Mouse (Mus musculus): ENCODE results near the gene Gtf2f1. TPM values are rescaled to one million over a fixed set of nuclear protein-coding genes. Genes with fewer than 3 reads are reported as not detected.

The Gtf2f1 gene
- polyA plus RNA-seq, 1 experiment: 25.1 TPM

DNA sequence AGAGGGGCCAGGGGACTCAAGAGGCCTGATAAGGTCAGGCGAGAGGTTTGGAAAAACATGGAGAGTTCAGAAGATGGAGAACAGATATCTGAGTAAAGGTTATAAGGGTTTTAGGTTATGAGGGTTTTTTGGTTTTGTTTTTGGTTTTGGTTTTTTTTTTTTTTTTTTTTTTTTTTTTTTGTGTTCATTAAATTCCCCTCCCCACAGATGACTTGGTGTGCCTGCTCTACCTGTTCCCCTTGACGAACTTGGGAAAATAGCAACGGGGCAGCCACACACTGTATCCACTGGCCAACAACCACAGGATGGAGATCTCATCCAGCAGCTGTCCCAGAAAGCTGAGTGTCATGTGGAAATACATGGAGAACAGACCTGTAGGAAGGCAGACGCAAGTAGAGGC is 52.4 kb downstream of the Gtf2f1 start:
- Histone ChIP-seq H3K27ac (ENCODE audit: insufficient read depth, low read depth, low read length) (no peak overlapping the region), H3K4me1 (ENCODE audit: control insufficient read depth, insufficient read depth, low read length) (no peaks in the 10 kb centered on the region), H3K4me3 (ENCODE audit: insufficient read depth, low read depth, low read length) (no peak overlapping the region), H3K36me3 (ENCODE audit: control insufficient read depth, insufficient read depth, low read length) (no peaks in the 10 kb centered on the region), H3K27me3 (replicated peaks; ENCODE audit: control insufficient read depth, insufficient read depth, low read length) (no peaks in the 10 kb centered on the region)
- TF ChIP-seq CTCF (conservative IDR thresholded peaks at IDR 0.05; ENCODE audit: insufficient read depth, insufficient read length, low read depth, low read length): no peak
- no peak for TF ChIP-seq POLR2A (IDR thresholded peaks at IDR 0.05; ENCODE audit: low read depth, low read length)
- no peak for DNase-seq
- 79% methylated on average over 4 of the region's 4 CpGs for WGBS

DNA sequence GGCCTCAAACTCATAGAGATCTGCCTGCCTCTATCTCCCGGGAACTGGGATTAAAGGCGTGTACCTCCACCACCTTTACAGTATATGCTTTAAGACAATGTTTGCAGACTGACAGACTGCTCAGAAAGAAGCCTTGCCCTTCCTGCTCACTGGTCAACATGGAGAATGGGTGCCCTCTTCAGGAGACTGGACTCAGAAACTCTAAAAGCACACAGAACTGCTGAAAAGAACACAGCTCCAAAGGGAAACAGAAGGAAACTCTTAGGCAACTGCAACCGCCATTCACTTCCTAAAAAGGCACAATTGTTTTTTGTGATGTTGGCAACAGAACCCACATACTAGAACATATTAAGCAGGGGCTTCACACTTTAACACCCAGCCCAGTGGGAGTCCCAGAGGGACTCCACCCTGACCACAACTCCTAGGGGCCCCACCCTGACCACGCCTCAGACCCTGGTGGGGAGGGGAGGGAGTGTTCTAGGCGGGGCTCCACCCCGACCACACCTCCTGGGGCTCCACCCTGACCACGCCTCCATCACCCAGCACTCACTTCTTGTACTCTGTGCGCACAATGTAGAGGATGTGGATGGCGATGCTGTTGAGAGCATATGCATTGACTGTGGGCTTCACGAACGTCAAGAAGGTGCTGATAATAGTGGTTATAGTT is 53.2 kb downstream of the Gtf2f1 start:
- TF ChIP-seq CTCF (conservative IDR thresholded peaks at IDR 0.05; ENCODE audit: insufficient read depth, insufficient read length, low read depth, low read length) (0 out of 2 replicates have a peak, but pooled peaks have one; percentile 17), POLR2A (IDR thresholded peaks at IDR 0.05; ENCODE audit: low read depth, low read length) (no peak)
- DNase-seq: no peak
- no peaks in the 10 kb centered on the region for H3K27me3 ChIP-seq (replicated peaks; ENCODE audit: control insufficient read depth, insufficient read depth, low read length)
- no peaks in the 10 kb centered on the region for H3K36me3 ChIP-seq (ENCODE audit: control insufficient read depth, insufficient read depth, low read length)
- WGBS: 28% methylated on average over 11 of the region's 11 CpGs
- no peak overlapping the region for H3K4me3 ChIP-seq (ENCODE audit: insufficient read depth, low read depth, low read length)
- no peaks in the 10 kb centered on the region for H3K4me1 ChIP-seq (ENCODE audit: control insufficient read depth, insufficient read depth, low read length)
- H3K27ac ChIP-seq (ENCODE audit: insufficient read depth, low read depth, low read length): no peak overlapping the region

- H3K4me1 ChIP-seq (ENCODE audit: control insufficient read depth, insufficient read depth, low read length): no peaks in the 10 kb centered on the region
- H3K27ac ChIP-seq (ENCODE audit: insufficient read depth, low read depth, low read length): no peak overlapping the region
- H3K27me3 ChIP-seq (replicated peaks; ENCODE audit: control insufficient read depth, insufficient read depth, low read length): no peaks in the 10 kb centered on the region
- 78% methylated on average over 7 of the region's 7 CpGs for WGBS
- no peaks in the 10 kb centered on the region for H3K36me3 ChIP-seq (ENCODE audit: control insufficient read depth, insufficient read depth, low read length)
- DNase-seq: no peak
- no peak overlapping the region for H3K4me3 ChIP-seq (ENCODE audit: insufficient read depth, low read depth, low read length)
- no peak for TF ChIP-seq POLR2A (IDR thresholded peaks at IDR 0.05; ENCODE audit: low read depth, low read length)
- TF ChIP-seq CTCF (conservative IDR thresholded peaks at IDR 0.05; ENCODE audit: insufficient read depth, insufficient read length, low read depth, low read length): no peak
Observed at GRCm38 (mm10) chr17:56954871-56955270, 56.2 kb downstream of the Gtf2f1 start.

Other genes with a start within 250 kb of the Gtf2f1 start
- gene Dus3l, start 246.5 kb downstream of the Gtf2f1 start, polyA plus RNA-seq (2012; rRNA removed): 43.6 and 55.2 TPM in 2 replicates
- gene Prr22, start 241.0 kb downstream of the Gtf2f1 start, polyA plus RNA-seq (2012; rRNA removed): 1.9 and 2.3 TPM in 2 replicates
- gene Rfx2, start 180.3 kb downstream of the Gtf2f1 start, polyA plus RNA-seq (2012; rRNA removed): 4.8 and 6.2 TPM in 2 replicates
- gene Acsbg2, start 136.8 kb downstream of the Gtf2f1 start, polyA plus RNA-seq (2012; rRNA removed): 0.05 TPM in 2 replicates
- gene 1700061G19Rik, start 135.8 kb downstream of the Gtf2f1 start, polyA plus RNA-seq (2012; rRNA removed): 0.03 and 0.07 TPM in 2 replicates
- 30.1 and 37.9 TPM in 2 replicates for gene Mllt1, start 75.9 kb downstream of the Gtf2f1 start, polyA plus RNA-seq (2012; rRNA removed)
- not detected in 2 replicates for gene Acer1, start 29.2 kb downstream of the Gtf2f1 start, polyA plus RNA-seq (2012; rRNA removed)
- gene Clpp, start 21.0 kb downstream of the Gtf2f1 start, polyA plus RNA-seq (2012; rRNA removed): 245 and 276 TPM in 2 replicates
- gene Alkbh7, start 13.9 kb downstream of the Gtf2f1 start, polyA plus RNA-seq (2012; rRNA removed): 54.4 and 59.2 TPM in 2 replicates
- gene Pspn, start 11.3 kb downstream of the Gtf2f1 start, polyA plus RNA-seq (2012; rRNA removed): not detected in 2 replicates
- gene Gm17949, start 181 bp upstream of the Gtf2f1 start, polyA plus RNA-seq (2012; rRNA removed): 0.11 and 0.15 TPM in 2 replicates
- gene Khsrp, start 20.2 kb upstream of the Gtf2f1 start, polyA plus RNA-seq (2012; rRNA removed): 49.7 and 51.1 TPM in 2 replicates
- 0.13 TPM in 1 of 2 replicates, not detected in the other for gene Slc25a41, start 30.4 kb upstream of the Gtf2f1 start, polyA plus RNA-seq (2012; rRNA removed)
- 110 and 124 TPM in 2 replicates for gene Crb3, start 47.8 kb upstream of the Gtf2f1 start, polyA plus RNA-seq (2012; rRNA removed)
- 121 and 124 TPM in 2 replicates for gene Slc25a23, start 48.6 kb upstream of the Gtf2f1 start, polyA plus RNA-seq (2012; rRNA removed)
- 2.0 and 4.9 TPM in 2 replicates for gene Dennd1c, start 67.2 kb upstream of the Gtf2f1 start, polyA plus RNA-seq (2012; rRNA removed)
- 2.1 and 2.9 TPM in 2 replicates for gene Tubb4a, start 76.5 kb upstream of the Gtf2f1 start, polyA plus RNA-seq (2012; rRNA removed)
- gene Tnfsf9, start 94.0 kb upstream of the Gtf2f1 start, polyA plus RNA-seq (2012; rRNA removed): 1.6 and 2.5 TPM in 2 replicates
- gene Cd70, start 138.5 kb upstream of the Gtf2f1 start, polyA plus RNA-seq (2012; rRNA removed): 0.13 TPM in 1 of 2 replicates, not detected in the other
- gene Tnfsf14, start 182.9 kb upstream of the Gtf2f1 start, polyA plus RNA-seq (2012; rRNA removed): 0.35 and 0.44 TPM in 2 replicates
- gene C3, start 216.8 kb upstream of the Gtf2f1 start, polyA plus RNA-seq (2012; rRNA removed): 51.5 and 69.4 TPM in 2 replicates
- 36.7 and 39.6 TPM in 2 replicates for gene Gpr108, start 237.2 kb upstream of the Gtf2f1 start, polyA plus RNA-seq (2012; rRNA removed)
- 30.4 and 35.6 TPM in 2 replicates for gene Trip10, start 238.2 kb upstream of the Gtf2f1 start, polyA plus RNA-seq (2012; rRNA removed)

Measured in kidney, adult 2 months (tissue).